Mouse (Mus musculus): Measurements from ENCODE around the gene Slc27a1.

DNA sequence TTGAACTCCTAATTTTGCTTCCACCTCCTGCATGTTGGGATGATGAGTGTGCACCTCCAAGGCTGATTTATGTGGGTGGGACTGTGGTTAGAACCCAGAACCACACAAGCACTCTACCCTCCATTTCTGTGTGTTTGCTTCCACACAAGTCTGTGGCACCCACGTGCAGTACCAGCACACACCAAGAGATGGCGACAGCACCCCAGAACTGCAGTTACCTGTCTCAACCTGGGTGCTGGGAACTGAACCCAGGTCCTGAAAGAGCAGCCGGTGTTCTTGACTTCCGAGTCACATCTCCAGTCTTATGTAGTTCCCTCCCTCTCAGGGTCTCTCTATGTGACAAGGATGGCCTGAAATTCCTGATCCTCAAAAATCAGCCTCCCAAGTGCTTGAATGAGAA is 4.7 kb upstream of the Slc27a1 start:
- no peak; the same call in 1 of the 2 replicates for TF ChIP-seq CTCF (conservative IDR thresholded peaks at IDR 0.05; ENCODE audit: insufficient read depth, insufficient read length, low read depth, low read length)
- no peak for TF ChIP-seq POLR2A (IDR thresholded peaks at IDR 0.05; ENCODE audit: low read depth, low read length)
